Mouse (Mus musculus) intestine, postnatal 0 days (tissue): ENCODE results near the gene Gnb1. TPM values are rescaled to one million over a fixed set of nuclear protein-coding genes. Genes with fewer than 3 reads are reported as not detected.
A peak's percentile ranks its signal among the peaks of the same experiment; 100 is the strongest.

Source experiments
- ATAC-seq: fragments of 200-750 bp; cut with Nextera tagmentation; 2 replicates; pipeline ENCODE4 v1.8.0; 2017; ENCODE audit warnings: mild to moderate bottlenecking, moderate TSS enrichment, moderate library complexity
- H3K27ac ChIP-seq: fragments of 300-500 bp; sonication (generic); 2 replicates; pipeline ENCODE4 v1.5.1; 2014; ENCODE audit warnings: mild to moderate bottlenecking, low read depth, low read length, moderate library complexity
- H3K27me3 ChIP-seq: fragments of 300-500 bp; sonication (generic); replicated peaks from 2 replicates; pipeline ENCODE4 v1.6.1; 2014; ENCODE audit warnings: low read length, mixed read lengths; ENCODE audit not compliant: control insufficient read depth, insufficient read depth
- H3K36me3 ChIP-seq: fragments of 300-500 bp; sonication (generic); 2 replicates; pipeline ENCODE4 v1.6.1; 2014; ENCODE audit warnings: mild to moderate bottlenecking, moderate library complexity; ENCODE audit not compliant: control insufficient read depth, insufficient read depth
- H3K4me1 ChIP-seq: fragments of 300-500 bp; sonication (generic); replicated peaks from 2 replicates; pipeline ENCODE4 v1.6.1; 2014; ENCODE audit warnings: antibody characterized with exemption, low read length, mixed read lengths; ENCODE audit not compliant: control insufficient read depth, insufficient read depth
- H3K4me2 ChIP-seq: fragments of 300-500 bp; sonication (generic); replicated peaks from 2 replicates; pipeline ENCODE4 v1.6.1; 2014; ENCODE audit warnings: low read depth, mild to moderate bottlenecking, moderate library complexity
- H3K4me3 ChIP-seq: fragments of 300-500 bp; sonication (generic); 2 replicates; pipeline ENCODE4 v1.5.1; 2014; ENCODE audit warnings: low read depth, low read length
- H3K9ac ChIP-seq: fragments of 300-500 bp; sonication (generic); 2 replicates; pipeline ENCODE4 v1.6.1; 2014; ENCODE audit warnings: mild to moderate bottlenecking, low read depth, low read length
- H3K9me3 ChIP-seq: fragments of 300-500 bp; sonication (generic); 2 replicates; pipeline ENCODE4 v1.6.1; 2016; ENCODE audit warnings: mixed run types; ENCODE audit not compliant: control insufficient read depth
- CTCF ChIP-seq: sonication (generic); IDR thresholded peaks from 2 replicates; pipeline ENCODE4 v1.5.1; 2016; ENCODE audit warnings: low read depth, mild to moderate bottlenecking, control low read depth, antibody characterized with exemption, moderate library complexity
- WGBS: fragments of 180-500 bp; shearing (Covaris S2); extraction: QIAGEN DNeasy Blood & Tissue Kit; methylation state at CpG from one replicate; pipeline ENCODE4 v1.1.7; 2014; 5-methylcytosine and 5-hydroxymethylcytosine counted together
- polyA plus RNA-seq: library from polyadenylated mRNA; unstranded; fragments of >200 nt; fragmentation: Nextera tagmentation; extraction: Ambion mirVana; gene quantifications from 2 replicates; pipeline ENCODE4 v1.2.1, GENCODE M21; 2015

Gene Gnb1
- polyA plus RNA-seq, 1 experiment from 2014 or later: 336 TPM

GRCm38 (mm10) chr4:155562725-155563399, 71.7 kb downstream of the Gnb1 start:
- H3K4me3 ChIP-seq: peak overlapping the region; percentile 77
- WGBS: under 1% methylated on average over 18 of the region's 19 CpGs
- peaks cover 26% of the 10 kb centered on the region for H3K36me3 ChIP-seq
- H3K4me1 ChIP-seq: peaks cover 6% of the 10 kb centered on the region; the same call in 1 of the 2 replicates
- TF ChIP-seq CTCF: no peak
- ATAC-seq: no peak
- peak overlapping the region; percentile 86 for H3K4me2 ChIP-seq
- no peaks in the 10 kb centered on the region for H3K9me3 ChIP-seq
- peak overlapping the region; percentile 66 for H3K27ac ChIP-seq
- no peaks in the 10 kb centered on the region for H3K27me3 ChIP-seq
- 0 out of 2 replicates have a peak overlapping the region, but pooled peaks have one; percentile 23 for H3K9ac ChIP-seq

- under 1% methylated on average over 68 of the region's 69 CpGs for WGBS
- H3K4me1 ChIP-seq: peaks cover 6% of the 10 kb centered on the region; the same call in 1 of the 2 replicates
- H3K9ac ChIP-seq: peak overlapping the region; percentile 73
- H3K4me2 ChIP-seq: peak overlapping the region; percentile 86
- H3K9me3 ChIP-seq: no peaks in the 10 kb centered on the region
- peak; percentile 94 for ATAC-seq
- H3K27me3 ChIP-seq: no peaks in the 10 kb centered on the region
- peaks cover 19% of the 10 kb centered on the region for H3K36me3 ChIP-seq
- peak; percentile 76 for TF ChIP-seq CTCF
- H3K27ac ChIP-seq: peak overlapping the region; percentile 94
- H3K4me3 ChIP-seq: peak overlapping the region; percentile 77
Measured at GRCm38 (mm10) chr4:155563400-155564231, 72.5 kb downstream of the Gnb1 start.

- no peak for TF ChIP-seq CTCF
- Histone ChIP-seq H3K9ac (peak overlapping the region; percentile 73), H3K4me3 (peak overlapping the region; percentile 77), H3K36me3 (peaks cover 16% of the 10 kb centered on the region), H3K27me3 (no peaks in the 10 kb centered on the region), H3K4me2 (peak overlapping the region; percentile 86), H3K27ac (peak overlapping the region; percentile 94), H3K9me3 (no peaks in the 10 kb centered on the region), H3K4me1 (peaks cover 6% of the 10 kb centered on the region; the same call in 1 of the 2 replicates)
- ATAC-seq: no peak
- 7% methylated on average over 20 of the region's 20 CpGs for WGBS
Measured at GRCm38 (mm10) chr4:155564315-155565069, 73.3 kb downstream of the Gnb1 start.

- H3K27ac ChIP-seq: no peak overlapping the region; the same call in 1 of the 2 replicates
- no peak overlapping the region for H3K4me3 ChIP-seq
- H3K27me3 ChIP-seq: no peaks in the 10 kb centered on the region
- peak; percentile 28; the same call in 1 of the 2 replicates for TF ChIP-seq CTCF
- ATAC-seq: no peak
- no peak overlapping the region for H3K9ac ChIP-seq
- H3K4me2 ChIP-seq: no peak overlapping the region
- H3K36me3 ChIP-seq: no peaks in the 10 kb centered on the region
- 49% methylated on average over 8 of the region's 8 CpGs for WGBS
- peaks cover 6% of the 10 kb centered on the region; the same call in 1 of the 2 replicates for H3K4me1 ChIP-seq
- H3K9me3 ChIP-seq: no peaks in the 10 kb centered on the region
Measured at GRCm38 (mm10) chr4:155566555-155566954, 75.4 kb downstream of the Gnb1 start.

GRCm38 (mm10) chr4:155568170-155568569, 77.0 kb downstream of the Gnb1 start:
- peak; percentile 84 for TF ChIP-seq CTCF
- no peak overlapping the region for H3K27ac ChIP-seq
- no peaks in the 10 kb centered on the region for H3K27me3 ChIP-seq
- H3K9me3 ChIP-seq: no peaks in the 10 kb centered on the region
- 27% methylated on average over 2 of the region's 2 CpGs for WGBS
- H3K4me2 ChIP-seq: no peak overlapping the region
- no peak overlapping the region for H3K9ac ChIP-seq
- ATAC-seq: no peak
- H3K4me1 ChIP-seq: no peaks in the 10 kb centered on the region
- H3K4me3 ChIP-seq: no peak overlapping the region
- H3K36me3 ChIP-seq: no peaks in the 10 kb centered on the region
